Mouse (Mus musculus) embryonic fibroblast, embryonic 13.5 days (primary cell): Measurements from ENCODE around the gene Cdh1.

ENCODE experiments used
- CTCF ChIP-seq: IDR thresholded peaks from 2 replicates; pipeline ENCODE4 v1.5.1; 2011; ENCODE audit warnings: mild to moderate bottlenecking, control low read depth, low read length, moderate library complexity, borderline replicate concordance; ENCODE audit not compliant: insufficient read depth
- POLR2A ChIP-seq: IDR thresholded peaks from 2 replicates; pipeline ENCODE4 v1.6.1; 2011; ENCODE audit warnings: low read depth, mild to moderate bottlenecking, control low read depth, low read length, moderate library complexity

DNA sequence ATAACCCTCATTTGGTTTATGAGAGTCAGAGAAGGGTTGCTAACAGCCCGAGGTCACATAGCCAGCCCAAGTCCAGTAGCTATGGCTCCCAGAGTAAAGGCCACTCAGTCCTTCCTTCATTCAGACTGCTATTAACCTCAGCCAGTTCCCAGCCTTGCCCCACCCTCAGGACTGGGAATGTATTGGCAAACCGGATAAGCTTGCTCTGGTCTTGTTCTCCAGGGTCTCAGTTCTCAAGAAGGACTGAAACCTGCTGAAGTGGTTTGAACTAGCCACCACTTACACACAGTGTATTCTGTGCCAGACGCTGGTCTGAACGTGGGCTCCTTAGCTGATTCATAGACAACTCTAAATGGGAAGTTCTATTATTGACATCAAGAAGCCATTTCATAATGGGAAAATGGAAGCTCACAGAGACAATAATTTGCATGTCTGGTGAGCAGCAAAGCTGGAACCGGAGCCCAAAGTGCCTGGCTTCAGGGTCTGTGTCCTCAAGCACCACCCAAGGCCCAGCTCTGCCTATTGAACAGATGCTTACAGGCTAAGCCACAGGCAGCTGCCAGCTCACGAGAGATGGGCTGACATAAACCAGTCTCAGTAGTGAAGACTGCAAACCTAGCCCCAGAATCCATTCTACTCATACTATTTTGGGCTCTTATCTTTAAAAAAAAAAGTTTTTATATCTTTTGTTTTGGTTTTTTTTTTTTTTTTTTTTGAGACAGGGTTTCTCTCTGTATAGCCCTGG is 21.6 kb upstream of the Cdh1 start:
- TF ChIP-seq CTCF (no peak), POLR2A (no peak)
